Mouse (Mus musculus): ENCODE data around the gene Gtsf1. TPM values are rescaled to one million over a fixed set of nuclear protein-coding genes. Genes with fewer than 3 reads are reported as not detected.
"Not testable (repeated sequence)": the region's sequence is repeated elsewhere in the genome, so short reads cannot be mapped to it uniquely, and the experiment has no call there.

The Gtsf1 gene
- polyA plus RNA-seq, 1 experiment from 2014 or later = not detected

DNA sequence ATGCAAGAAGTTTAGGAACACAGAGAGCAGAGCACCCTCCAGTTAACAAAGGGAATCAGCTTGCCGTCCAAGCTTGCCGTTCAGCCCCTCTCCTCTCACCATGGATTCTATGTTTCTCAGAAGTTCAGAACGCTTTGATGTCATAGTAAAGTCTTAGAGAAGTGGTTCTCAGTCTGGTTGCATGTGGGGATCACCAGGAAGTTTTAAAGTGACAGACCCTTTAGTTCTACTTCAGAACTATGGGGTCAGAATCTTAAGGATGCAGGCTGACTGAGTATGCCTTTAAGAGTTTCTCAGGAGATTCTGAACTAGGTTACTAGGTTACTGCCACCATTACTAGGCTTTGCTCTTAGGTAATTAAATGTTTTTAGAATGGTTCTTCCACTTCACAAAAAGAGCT, 18.1 kb upstream of the Gtsf1 start, which contains the start of gene Gtsf2:
Gene Gtsf2 (minus strand): TSS at position 101 of the 400 bp plus-strand sequence.
- Histone ChIP-seq H3K9me3 (ENCODE audit: control insufficient read depth, low read length) (no peaks in the 10 kb centered on the region), H3K9ac (replicated peaks; ENCODE audit: low read depth, low read length) (no peak within 1 kb of the TSS), H3K4me1 (replicated peaks; ENCODE audit: control insufficient read depth, insufficient read depth, low read length) (no peaks in the 10 kb centered on the region), H3K27me3 (replicated peaks; ENCODE audit: control insufficient read depth, insufficient read depth, low read length) (no peaks in the 10 kb centered on the region), H3K4me3 (replicated peaks; ENCODE audit: low read length) (no peak within 1 kb of the TSS), H3K36me3 (ENCODE audit: control insufficient read depth, insufficient read depth) (no peaks in the 10 kb centered on the region), H3K27ac (ENCODE audit: low read length) (no peak within 1 kb of the TSS), H3K4me2 (ENCODE audit: low read length) (no peak within 1 kb of the TSS)
- no peak for ATAC-seq
- WGBS = 12% methylated on average over 3 of the region's 3 CpGs

DNA sequence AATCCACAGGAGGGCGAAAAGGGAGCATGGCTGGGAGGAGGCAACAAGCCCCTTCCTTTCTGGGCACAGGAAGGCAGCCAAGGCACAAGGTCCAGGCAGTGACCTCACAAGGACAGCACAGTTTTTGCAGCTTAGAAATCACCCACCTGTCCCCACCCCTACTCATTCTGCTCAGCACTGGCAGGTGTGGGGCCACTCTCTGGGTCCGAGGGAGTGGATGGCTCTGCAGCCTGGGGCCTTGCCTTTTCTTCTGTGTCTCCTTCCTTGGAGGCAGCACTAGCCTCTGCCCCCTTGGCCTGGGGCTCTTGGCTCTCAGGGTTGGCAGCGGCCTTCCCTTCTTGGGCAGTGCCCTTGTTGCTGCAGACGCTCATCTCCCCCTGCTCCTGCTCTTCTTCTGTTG, 15.7 kb upstream of the Gtsf1 start:
- not testable (repeated sequence) for H3K27me3 ChIP-seq (replicated peaks; ENCODE audit: control insufficient read depth, insufficient read depth, low read length); H3K27ac ChIP-seq (ENCODE audit: low read length); H3K4me3 ChIP-seq (replicated peaks; ENCODE audit: low read length); H3K9ac ChIP-seq (replicated peaks; ENCODE audit: low read depth, low read length); H3K4me1 ChIP-seq (replicated peaks; ENCODE audit: control insufficient read depth, insufficient read depth, low read length); H3K4me2 ChIP-seq (ENCODE audit: low read length); ATAC-seq; H3K9me3 ChIP-seq (ENCODE audit: control insufficient read depth, low read length); H3K36me3 ChIP-seq (ENCODE audit: control insufficient read depth, insufficient read depth)
- 86% methylated on average over 3 of the region's 4 CpGs for WGBS

- no peak overlapping the region for H3K9ac ChIP-seq (replicated peaks; ENCODE audit: low read depth, low read length)
- no peak overlapping the region for H3K4me2 ChIP-seq (ENCODE audit: low read length)
- no peaks in the 10 kb centered on the region for H3K27me3 ChIP-seq (replicated peaks; ENCODE audit: control insufficient read depth, insufficient read depth, low read length)
- H3K4me1 ChIP-seq (replicated peaks; ENCODE audit: control insufficient read depth, insufficient read depth, low read length) = no peaks in the 10 kb centered on the region
- 23% methylated on average over 2 of the region's 2 CpGs for WGBS
- no peaks in the 10 kb centered on the region for H3K36me3 ChIP-seq (ENCODE audit: control insufficient read depth, insufficient read depth)
- no peak overlapping the region for H3K27ac ChIP-seq (ENCODE audit: low read length)
- no peak overlapping the region for H3K4me3 ChIP-seq (replicated peaks; ENCODE audit: low read length)
- no peaks in the 10 kb centered on the region for H3K9me3 ChIP-seq (ENCODE audit: control insufficient read depth, low read length)
- ATAC-seq = no peak
These were observed 3.3 kb downstream of the Gtsf1 start for GRCm38 (mm10) chr15:103427017-103427416.

DNA sequence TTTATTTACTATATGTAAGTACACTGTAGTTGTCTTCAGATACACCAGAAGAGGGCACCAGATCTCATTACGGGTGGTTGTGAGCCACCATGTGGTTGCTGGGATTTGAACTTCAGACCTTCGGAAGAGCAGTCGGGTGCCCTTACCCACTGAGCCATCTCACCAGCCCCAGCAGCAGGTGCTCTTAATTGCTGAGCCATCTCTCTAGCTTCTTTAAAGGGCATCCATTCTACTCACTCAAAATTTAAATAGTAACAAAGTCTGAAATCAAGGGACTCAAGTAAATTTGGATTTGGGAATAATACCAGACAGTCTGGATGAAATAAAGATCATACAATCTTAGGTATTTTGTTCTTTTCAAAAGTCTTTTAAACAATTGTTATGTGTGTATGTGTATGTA, 24.7 kb downstream of the Gtsf1 start:
- not testable (repeated sequence) for H3K9ac ChIP-seq (replicated peaks; ENCODE audit: low read depth, low read length); H3K4me3 ChIP-seq (replicated peaks; ENCODE audit: low read length); H3K4me2 ChIP-seq (ENCODE audit: low read length); H3K27ac ChIP-seq (ENCODE audit: low read length); H3K9me3 ChIP-seq (ENCODE audit: control insufficient read depth, low read length); H3K27me3 ChIP-seq (replicated peaks; ENCODE audit: control insufficient read depth, insufficient read depth, low read length); H3K4me1 ChIP-seq (replicated peaks; ENCODE audit: control insufficient read depth, insufficient read depth, low read length); ATAC-seq; H3K36me3 ChIP-seq (ENCODE audit: control insufficient read depth, insufficient read depth)
- WGBS = 90% methylated on average over 2 of the region's 3 CpGs

DNA sequence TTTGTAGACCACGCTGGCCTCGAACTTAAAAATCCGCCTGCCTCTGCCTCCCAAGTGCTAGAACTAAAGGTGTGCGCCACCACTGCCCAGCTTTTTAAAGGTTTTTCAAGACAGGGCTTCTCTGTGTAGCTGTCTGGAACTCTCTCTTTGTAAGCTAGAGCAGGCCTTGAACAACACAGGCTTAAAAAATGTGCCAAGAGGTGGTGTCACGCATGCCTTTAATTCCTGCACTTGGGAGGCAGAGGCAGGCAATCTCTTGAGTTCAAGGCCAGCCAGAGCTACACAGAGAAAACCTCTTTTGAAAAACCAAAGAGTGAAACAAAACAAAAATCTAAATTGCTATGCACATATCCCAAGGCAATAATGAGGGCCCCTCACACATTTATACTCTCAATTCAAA, 28.9 kb downstream of the Gtsf1 start:
- Histone ChIP-seq H3K27me3 (replicated peaks; ENCODE audit: control insufficient read depth, insufficient read depth, low read length) (no peaks in the 10 kb centered on the region), H3K4me3 (replicated peaks; ENCODE audit: low read length) (no peak overlapping the region), H3K36me3 (ENCODE audit: control insufficient read depth, insufficient read depth) (no peaks in the 10 kb centered on the region), H3K9me3 (ENCODE audit: control insufficient read depth, low read length) (no peaks in the 10 kb centered on the region), H3K4me1 (replicated peaks; ENCODE audit: control insufficient read depth, insufficient read depth, low read length) (no peaks in the 10 kb centered on the region), H3K27ac (ENCODE audit: low read length) (no peak overlapping the region), H3K4me2 (ENCODE audit: low read length) (no peak overlapping the region), H3K9ac (replicated peaks; ENCODE audit: low read depth, low read length) (no peak overlapping the region)
- ATAC-seq = no peak
- WGBS = 92% methylated on average over 5 of the region's 5 CpGs

GRCm38 (mm10) chr15:103393577-103393976, 36.7 kb downstream of the Gtsf1 start:
- Histone ChIP-seq H3K4me3 (replicated peaks; ENCODE audit: low read length) (no peak overlapping the region), H3K27ac (ENCODE audit: low read length) (no peak overlapping the region), H3K36me3 (ENCODE audit: control insufficient read depth, insufficient read depth) (no peaks in the 10 kb centered on the region), H3K4me2 (ENCODE audit: low read length) (no peak overlapping the region), H3K9ac (replicated peaks; ENCODE audit: low read depth, low read length) (no peak overlapping the region), H3K4me1 (replicated peaks; ENCODE audit: control insufficient read depth, insufficient read depth, low read length) (no peaks in the 10 kb centered on the region), H3K27me3 (replicated peaks; ENCODE audit: control insufficient read depth, insufficient read depth, low read length) (no peaks in the 10 kb centered on the region), H3K9me3 (ENCODE audit: control insufficient read depth, low read length) (no peaks in the 10 kb centered on the region)
- no peak for ATAC-seq

- ATAC-seq = no peak
- 67% methylated on average over 4 of the region's 4 CpGs for WGBS
These were observed 41.6 kb downstream of the Gtsf1 start for GRCm38 (mm10) chr15:103388556-103389145.

DNA sequence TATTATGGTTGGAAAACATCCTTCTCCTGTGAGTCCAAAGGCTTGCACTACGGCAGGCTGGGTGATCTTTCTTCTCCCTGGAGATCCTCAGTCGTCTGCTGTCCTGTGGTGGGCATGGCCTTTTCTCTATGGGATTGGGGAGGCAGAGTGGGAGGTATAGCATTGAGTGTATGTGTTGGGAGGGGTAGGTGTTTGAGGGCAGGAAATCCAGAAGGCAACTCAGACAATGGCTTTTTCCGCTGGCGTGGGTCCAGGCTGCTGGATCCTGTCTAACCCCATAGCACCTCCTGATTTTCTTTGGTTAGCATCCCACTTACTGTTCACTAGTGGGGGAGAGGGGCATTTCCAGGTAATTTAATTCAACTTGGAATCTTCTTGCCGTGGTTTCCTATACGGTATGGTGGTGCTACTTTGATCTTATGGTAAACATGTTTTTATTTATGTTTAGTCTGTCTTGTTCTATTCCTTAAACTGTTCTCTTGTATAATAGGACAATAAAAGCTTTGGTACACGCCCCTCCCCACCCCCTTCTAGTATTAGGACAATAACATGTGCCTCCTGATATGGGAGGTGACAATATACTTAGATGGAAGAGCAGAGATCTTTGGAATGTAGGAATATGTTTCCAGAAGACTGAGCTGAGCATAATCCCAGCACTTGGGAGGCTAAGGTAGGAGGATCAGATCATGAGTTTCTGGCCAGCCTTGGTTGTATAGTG, 46.3 kb downstream of the Gtsf1 start:
- H3K4me3 ChIP-seq (replicated peaks; ENCODE audit: low read length) = no peak overlapping the region
- WGBS = 71% methylated on average over 7 of the region's 7 CpGs
- no peak overlapping the region for H3K9ac ChIP-seq (replicated peaks; ENCODE audit: low read depth, low read length)
- no peak for ATAC-seq
- H3K27ac ChIP-seq (ENCODE audit: low read length) = no peak overlapping the region
- no peak overlapping the region for H3K4me2 ChIP-seq (ENCODE audit: low read length)
- no peaks in the 10 kb centered on the region; the same call in 1 of the 2 replicates for H3K4me1 ChIP-seq (replicated peaks; ENCODE audit: control insufficient read depth, insufficient read depth, low read length)
- no peaks in the 10 kb centered on the region for H3K9me3 ChIP-seq (ENCODE audit: control insufficient read depth, low read length)
- no peaks in the 10 kb centered on the region for H3K36me3 ChIP-seq (ENCODE audit: control insufficient read depth, insufficient read depth)
- H3K27me3 ChIP-seq (replicated peaks; ENCODE audit: control insufficient read depth, insufficient read depth, low read length) = no peaks in the 10 kb centered on the region

More at GRCm38 (mm10) chr15:103388556-103389145, 41.6 kb downstream of the Gtsf1 start:
- H3K9ac ChIP-seq (replicated peaks; ENCODE audit: low read depth, low read length) = no peak overlapping the region
- no peaks in the 10 kb centered on the region for H3K27me3 ChIP-seq (replicated peaks; ENCODE audit: control insufficient read depth, insufficient read depth, low read length)
- H3K4me1 ChIP-seq (replicated peaks; ENCODE audit: control insufficient read depth, insufficient read depth, low read length) = no peaks in the 10 kb centered on the region
- no peaks in the 10 kb centered on the region for H3K36me3 ChIP-seq (ENCODE audit: control insufficient read depth, insufficient read depth)
- H3K4me3 ChIP-seq (replicated peaks; ENCODE audit: low read length) = no peak overlapping the region
- H3K27ac ChIP-seq (ENCODE audit: low read length) = no peak overlapping the region
- no peak overlapping the region for H3K4me2 ChIP-seq (ENCODE audit: low read length)
- no peaks in the 10 kb centered on the region for H3K9me3 ChIP-seq (ENCODE audit: control insufficient read depth, low read length)

DNA sequence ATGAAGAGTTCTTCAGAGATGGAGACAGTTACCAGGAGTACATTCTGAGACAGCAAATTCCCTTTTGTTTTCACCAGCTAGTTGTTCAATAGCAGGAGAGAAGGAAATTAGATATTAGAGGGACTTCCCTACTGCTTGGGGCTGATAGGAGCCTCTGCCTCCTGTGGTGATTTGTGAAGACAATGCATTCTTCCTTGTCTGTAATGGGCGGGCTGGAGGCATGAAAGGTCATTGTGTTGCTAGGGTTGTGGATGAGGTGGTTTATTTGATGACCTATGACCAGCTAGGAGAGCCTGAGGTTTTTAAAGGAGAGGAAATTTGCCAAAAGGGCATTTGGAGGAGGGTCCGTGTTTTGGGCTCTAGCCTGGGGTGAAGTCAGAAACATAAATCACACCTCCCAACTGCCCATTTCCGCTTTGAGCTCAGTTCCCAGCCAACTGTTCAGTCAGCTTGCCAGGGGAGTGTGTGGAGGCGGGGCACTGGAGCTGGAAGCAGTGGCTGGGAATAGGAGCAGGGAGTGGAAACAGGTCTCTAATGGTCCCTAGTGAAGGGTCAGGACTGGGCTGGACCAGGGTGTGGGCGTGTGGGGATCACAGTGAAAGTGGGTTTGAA, 47.4 kb downstream of the Gtsf1 start:
- ATAC-seq = no peak
- no peaks in the 10 kb centered on the region; the same call in 1 of the 2 replicates for H3K4me1 ChIP-seq (replicated peaks; ENCODE audit: control insufficient read depth, insufficient read depth, low read length)

More for the DNA sequence above, 47.4 kb downstream of the Gtsf1 start:
- Histone ChIP-seq H3K9ac (replicated peaks; ENCODE audit: low read depth, low read length) (no peak overlapping the region), H3K36me3 (ENCODE audit: control insufficient read depth, insufficient read depth) (no peaks in the 10 kb centered on the region), H3K4me2 (ENCODE audit: low read length) (no peak overlapping the region), H3K27ac (ENCODE audit: low read length) (no peak overlapping the region), H3K9me3 (ENCODE audit: control insufficient read depth, low read length) (no peaks in the 10 kb centered on the region), H3K27me3 (replicated peaks; ENCODE audit: control insufficient read depth, insufficient read depth, low read length) (no peaks in the 10 kb centered on the region), H3K4me3 (replicated peaks; ENCODE audit: low read length) (no peak overlapping the region)
- WGBS = 39% methylated on average over 5 of the region's 5 CpGs
